Mouse (Mus musculus) frontal cortex, postnatal 36 days (tissue): ENCODE measurements around the gene Lemd2.

ENCODE experiments used
- DNase-seq, 2 experiments: peaks; one replicate each; pipeline ENCODE4 v3.0.0; 2022; ENCODE audit warnings: low spot score in 2 of 2

The Lemd2 gene

GRCm38 (mm10) chr17:27227258-27227657 lies 23.0 kb upstream of the Lemd2 start:
- peak in 1 of 2 experiments; percentile 63 for DNase-seq

GRCm38 (mm10) chr17:27226701-27227100 lies 22.4 kb upstream of the Lemd2 start:
- no peak for DNase-seq

DNA sequence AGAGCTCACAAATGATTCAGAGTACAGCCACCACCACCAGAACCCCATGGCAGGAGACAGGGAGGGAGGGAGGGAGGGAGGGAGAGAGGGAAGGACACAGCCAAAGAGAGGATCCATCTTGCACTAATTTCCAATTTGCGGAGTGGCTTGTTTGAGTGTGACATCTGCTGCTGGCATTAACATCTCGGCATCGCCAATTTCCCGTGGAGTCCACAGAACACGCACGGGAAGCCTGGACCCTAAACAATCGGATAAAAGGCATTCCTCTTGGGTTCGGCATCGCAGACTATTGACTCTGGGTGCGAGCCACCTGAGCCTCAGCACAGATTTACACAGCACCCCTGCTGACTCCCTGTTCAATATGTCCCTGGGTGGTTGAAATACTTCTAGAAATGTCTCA lies 21.5 kb upstream of the Lemd2 start:
- DNase-seq: no peak

DNA sequence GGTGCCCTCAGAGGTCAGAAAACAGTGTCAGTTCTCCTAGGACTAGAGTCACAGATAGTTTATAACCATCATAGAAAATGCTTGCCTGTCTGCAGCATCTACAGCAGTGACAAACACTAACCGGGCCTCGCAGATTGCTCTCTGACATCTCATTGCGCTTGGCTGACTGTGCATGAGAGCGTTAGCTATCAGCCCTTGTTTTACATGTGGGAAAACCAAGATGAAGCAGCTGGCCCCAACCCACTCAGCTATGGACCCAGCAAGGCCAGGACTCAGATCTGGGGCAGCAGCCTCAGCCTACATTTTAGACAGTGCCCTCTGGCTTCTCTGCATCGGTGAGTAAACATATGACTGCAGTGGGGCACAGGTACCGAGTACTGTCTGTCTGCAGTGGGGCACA lies 19.6 kb upstream of the Lemd2 start:
- no peak for DNase-seq

DNA sequence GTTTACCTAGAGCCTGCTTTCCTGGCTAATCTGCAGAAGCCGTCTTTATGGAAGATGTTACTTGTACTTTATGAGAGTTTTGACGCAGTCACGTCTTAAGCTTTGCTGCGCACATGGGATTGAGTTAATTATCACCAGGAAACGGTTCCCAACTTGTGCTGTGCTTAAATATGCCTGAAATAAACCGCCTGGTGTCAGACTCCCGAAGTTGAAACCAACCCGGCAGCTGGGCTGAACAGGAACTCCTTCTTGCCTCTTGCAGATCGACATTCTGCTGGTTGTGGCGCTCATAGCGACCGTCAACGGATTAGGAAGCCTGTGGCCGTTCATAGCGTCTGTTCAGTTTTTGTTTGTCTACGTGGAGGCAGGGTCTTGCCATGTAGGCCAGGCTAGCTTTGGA lies 17.3 kb upstream of the Lemd2 start:
- peak in 1 of 2 experiments; percentile 57 for DNase-seq

DNA sequence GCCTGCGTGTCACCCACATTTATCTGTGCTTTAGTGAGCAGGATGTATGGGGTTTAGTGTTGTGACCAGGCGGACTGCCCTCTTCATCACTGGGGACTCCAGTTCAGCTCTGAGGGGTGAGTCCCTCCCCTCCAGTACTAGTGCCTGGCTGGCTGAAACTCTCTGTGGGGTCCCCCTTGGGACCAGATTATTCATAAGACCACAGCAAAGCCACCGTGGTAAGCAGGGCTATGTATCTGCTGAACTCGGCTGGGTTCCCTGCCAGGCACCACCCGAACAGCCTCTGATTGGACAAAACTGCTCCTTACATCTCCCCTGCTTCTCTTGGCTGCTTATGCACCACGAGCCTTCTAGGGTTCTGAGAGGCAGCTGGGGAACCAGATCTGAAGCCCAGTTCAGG lies 14.6 kb upstream of the Lemd2 start:
- DNase-seq: no peak

GRCm38 (mm10) chr17:27218364-27218763 lies 14.1 kb upstream of the Lemd2 start:
- DNase-seq: no peak

- DNase-seq: peak in 1 of 2 experiments; percentile 47
Measured at GRCm38 (mm10) chr17:27212768-27213525, 8.7 kb upstream of the Lemd2 start.

- no peak for DNase-seq
Measured at GRCm38 (mm10) chr17:27212006-27212405, 7.7 kb upstream of the Lemd2 start.

- no peak for DNase-seq
Measured at GRCm38 (mm10) chr17:27207113-27207707, 2.9 kb upstream of the Lemd2 start.

DNA sequence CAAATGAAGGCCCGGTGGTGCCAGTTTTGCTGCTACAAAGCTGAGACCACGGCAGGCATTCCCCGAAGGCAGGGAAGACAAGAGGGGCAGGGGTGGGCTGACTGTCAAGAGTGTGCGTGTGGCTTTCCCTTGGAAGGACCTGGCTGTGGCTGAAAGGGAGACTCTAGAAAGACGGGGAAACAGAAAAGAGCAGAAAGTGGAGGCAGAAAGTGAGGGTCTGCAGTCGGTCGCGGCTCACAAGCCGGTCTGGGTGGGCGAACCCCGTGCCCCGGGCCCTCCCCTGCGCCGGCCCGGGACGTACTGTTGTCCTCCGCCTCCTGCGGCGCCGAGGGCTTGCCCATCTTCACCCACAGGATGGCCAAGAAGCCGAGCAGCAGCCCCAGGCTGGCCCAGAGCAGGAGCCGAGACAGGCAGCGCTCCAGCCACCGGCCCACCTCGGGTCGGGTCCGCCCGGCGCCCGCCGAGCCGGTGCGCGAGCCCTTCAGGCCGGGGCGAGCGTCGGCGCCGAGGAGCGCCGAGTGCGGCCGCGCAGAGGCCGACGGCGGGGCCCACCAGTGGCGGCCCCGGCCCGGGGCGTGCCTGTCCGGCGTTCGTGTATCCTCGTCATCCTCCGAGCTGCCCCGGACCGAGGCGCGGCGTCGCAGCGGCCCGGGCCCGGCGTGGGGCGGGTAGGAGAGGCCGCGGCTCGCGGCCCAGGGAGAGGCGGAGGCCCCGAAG lies 753 bp downstream of the Lemd2 start:
- no peak for DNase-seq

DNA sequence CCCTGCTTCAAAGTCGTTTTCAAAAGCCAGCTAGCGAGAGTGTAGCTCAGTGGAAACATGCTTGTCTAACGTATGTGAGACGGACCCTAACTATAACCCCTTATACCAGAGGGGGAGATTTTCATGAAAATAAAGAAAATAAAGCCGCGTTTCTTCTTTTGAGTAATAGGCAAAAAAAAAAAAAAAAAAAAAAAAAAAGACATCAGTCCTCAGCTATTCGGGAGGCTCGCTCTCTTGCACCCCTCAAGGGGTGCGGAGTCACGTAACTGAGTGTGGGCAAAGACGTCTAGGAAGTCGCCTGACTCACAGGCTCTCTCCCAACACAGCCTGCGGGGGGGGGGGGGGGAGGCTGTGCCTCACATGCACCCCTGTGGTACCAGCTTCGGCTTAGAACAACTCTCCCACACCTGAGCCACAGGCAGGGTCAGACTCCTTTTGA lies 1.3 kb downstream of the Lemd2 start:
- no peak for DNase-seq

GRCm38 (mm10) chr17:27201981-27202380 lies 2.3 kb downstream of the Lemd2 start:
- DNase-seq: no peak

DNA sequence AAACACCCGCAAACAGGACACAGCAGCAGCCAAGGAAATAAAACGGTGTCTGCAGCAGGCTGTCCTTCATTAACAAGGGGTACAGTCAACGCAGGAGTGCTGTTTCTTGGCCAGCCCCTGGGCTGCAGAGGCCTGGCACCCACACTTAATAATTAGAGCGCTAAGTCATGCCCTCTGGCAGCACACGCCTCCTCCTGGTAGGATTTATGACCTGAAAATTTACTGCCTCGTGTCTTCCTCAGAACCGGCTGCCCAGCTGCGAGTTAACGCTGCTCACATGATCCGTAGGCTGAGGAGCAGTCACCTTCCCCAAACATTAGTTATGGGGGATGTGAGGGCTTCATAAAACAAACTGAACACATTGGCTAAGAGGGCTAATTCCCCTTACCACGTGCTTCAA lies 3.5 kb downstream of the Lemd2 start:
- DNase-seq: no peak

DNA sequence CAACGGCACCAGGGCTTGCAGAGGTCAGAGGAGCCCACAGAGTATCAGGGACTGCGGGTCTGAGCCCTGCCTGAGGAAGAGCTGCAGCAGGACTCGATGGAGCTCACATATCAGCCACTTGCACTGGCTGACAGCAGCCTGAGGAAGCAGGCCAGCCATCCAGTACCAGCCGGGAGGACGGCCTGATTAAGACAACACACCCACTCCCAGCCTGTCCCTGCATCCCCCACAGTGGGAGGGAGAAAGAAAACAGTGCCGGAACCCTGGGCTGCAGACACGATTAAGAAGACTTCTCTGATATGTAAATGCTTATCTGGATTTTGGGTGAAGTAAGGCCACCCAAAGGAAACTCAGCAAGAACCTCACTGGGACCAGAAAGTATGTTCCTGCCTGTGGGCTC lies 4.4 kb downstream of the Lemd2 start:
- DNase-seq: peak; percentile 40 to 48

DNA sequence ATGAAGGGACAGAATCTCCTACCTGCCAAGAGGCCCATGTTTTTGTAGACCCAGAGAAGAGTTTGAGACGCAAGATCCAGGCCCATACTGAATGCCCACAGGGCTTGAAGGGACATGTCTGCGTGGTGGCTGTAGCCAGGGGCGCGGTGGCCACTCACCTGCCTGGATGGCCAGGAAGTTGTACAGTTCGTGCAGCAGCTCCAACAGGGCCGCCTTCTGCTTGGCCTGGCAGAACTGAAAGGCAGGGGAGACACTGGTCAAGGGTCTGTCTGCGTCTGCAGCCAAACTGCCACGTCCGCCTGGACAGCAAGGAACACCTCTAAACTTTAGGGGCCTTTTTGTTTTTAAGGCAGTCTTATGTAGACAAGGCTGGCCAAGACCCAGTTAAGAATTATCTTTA lies 5.1 kb downstream of the Lemd2 start:
- DNase-seq: no peak

DNA sequence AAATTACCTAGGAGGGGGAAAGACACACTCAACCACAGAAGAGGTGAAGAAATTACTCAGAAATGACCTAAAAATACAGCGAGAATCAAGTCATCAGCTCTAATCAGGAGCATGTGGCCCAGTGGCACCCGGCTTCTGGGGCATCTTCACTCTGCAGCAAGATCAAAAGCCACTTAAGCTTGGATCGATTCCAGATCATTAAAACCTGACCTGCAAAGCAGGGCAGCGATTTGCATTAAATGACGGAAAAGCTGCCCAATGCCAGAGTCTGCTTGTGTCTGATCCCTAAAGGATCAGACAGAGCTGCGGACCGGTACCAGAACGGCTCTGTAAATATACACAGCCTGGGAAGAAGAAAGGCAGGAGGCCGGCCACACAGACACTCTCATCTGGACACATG lies 8.1 kb downstream of the Lemd2 start:
- no peak for DNase-seq

- no peak for DNase-seq
Measured at GRCm38 (mm10) chr17:27194258-27195185, 9.7 kb downstream of the Lemd2 start.

DNA sequence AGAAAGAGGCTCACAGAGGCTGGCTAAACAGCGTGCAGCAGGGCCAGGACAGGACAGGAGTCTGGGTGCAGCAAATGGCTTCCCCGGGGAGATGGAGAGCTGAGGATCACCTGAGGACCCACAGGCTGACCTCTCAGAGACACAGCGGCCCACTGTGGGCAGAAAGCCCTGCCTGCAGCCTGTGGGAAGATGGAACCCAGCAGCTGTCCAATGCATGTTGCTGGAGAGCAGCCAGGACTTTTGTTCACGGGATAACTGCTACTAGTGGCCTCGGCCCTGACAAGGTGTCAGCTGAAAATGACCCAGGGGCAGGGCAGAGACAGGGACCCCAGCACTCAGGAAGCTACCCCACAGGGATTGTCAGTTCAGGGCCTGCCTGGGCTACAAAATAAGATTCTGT lies 12.5 kb downstream of the Lemd2 start:
- no peak for DNase-seq

DNA sequence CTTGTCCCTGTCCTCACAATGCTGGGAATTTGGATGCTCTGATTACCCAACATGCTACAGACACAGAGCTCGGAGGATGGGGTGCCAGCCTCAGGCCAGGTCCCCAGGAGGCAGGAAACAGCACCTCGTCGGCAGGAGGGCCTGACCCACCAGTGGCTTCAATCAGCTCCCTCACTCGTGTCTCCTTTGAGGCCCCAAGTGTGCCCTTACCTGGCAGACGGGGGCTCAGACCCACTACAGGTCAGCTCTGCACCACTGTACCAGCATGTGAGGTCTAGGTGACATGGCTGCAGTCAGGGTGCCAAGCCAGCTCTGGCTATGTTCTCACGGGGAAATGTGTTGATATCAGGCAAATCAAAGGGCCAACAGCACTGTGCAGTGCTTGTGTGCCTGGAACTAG lies 13.1 kb downstream of the Lemd2 start:
- no peak for DNase-seq

DNA sequence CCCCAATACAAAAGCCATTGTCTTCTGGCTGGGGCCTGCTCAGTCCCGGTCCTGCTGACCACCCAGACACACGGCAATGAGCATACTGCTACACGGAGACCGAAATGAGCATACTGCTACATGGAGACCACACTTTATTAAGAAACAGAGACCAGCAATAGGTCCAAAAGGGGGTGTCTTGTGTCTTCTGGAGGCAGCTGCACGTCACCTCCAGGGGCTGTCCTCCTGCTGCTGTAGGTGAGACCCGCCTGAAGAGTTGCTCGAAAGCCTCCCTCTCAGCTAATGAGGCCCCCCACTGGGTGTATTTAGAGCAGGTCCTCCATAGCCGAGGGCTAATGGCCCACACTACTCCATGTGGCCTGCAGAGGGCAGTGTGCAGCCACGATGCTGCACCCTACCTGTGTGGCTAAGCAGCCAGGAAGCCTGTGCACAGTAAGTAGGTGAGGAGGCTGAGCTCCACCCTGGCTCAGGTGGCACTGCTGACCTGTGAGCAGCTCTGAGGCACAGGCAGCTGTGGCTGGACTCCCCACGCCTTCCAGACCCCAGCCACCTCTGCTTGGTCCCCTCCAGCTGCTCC lies 14.5 kb downstream of the Lemd2 start:
- peak; percentile 43 to 61 for DNase-seq
